Mouse (Mus musculus) small intestine, adult 2 months (tissue): ENCODE data around the gene Shmt2.

Source experiments
- CTCF ChIP-seq: fragments of 200-500 bp; IDR thresholded peaks from 2 replicates; pipeline ENCODE4 v1.5.1; 2012; ENCODE audit warnings: low read depth, mild to moderate bottlenecking, control low read depth, inconsistent platforms, low read length, moderate library complexity, mixed read lengths; ENCODE audit not compliant: insufficient replicate concordance, insufficient read length; ENCODE audit errors: extremely low read depth
- POLR2A ChIP-seq: fragments of 200-500 bp; IDR thresholded peaks from 2 replicates; pipeline ENCODE4 v1.6.1; 2012; ENCODE audit warnings: low read depth, mild to moderate bottlenecking, control low read depth, inconsistent platforms, low read length, moderate library complexity

DNA sequence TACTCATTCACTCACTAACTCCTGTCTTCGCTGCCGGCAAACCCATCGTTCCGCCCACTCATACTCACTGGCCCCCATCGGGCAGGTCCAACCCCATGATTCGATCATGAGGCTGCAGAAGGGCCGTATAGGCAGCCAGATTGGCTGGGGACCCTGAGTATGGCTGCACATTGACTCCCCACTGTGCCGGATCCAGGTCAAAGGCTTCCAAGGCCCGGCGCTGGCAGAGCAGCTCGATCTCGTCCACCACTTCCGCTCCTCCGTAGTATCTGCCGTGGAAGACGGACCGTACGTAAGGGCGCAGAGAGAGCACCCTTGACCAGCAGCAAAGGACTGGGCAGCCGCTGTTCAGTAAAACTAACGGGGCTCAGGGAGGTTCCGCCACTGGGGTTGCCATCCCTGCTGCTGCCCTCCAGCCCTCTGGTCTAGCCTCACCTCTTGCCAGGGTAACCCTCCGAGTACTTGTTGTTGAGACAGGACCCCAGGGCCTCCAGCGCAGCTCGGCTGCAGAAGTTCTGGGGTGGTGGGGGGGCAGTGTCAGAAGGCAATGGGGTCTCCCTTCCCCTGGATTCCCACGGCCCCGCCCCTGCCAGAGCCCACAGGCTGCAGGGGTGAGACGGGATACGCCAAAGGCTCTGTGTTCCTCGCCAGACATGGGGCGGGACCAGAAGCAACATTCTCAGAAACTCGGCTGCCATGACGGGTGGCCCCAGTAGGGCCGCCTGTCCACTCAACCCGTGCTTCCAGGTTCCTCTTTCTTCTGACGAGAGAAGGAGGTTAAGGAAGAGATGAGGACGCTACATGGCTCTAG lies 2.1 kb downstream of the Shmt2 start:
- TF ChIP-seq CTCF = no peak
- TF ChIP-seq POLR2A = no peak
